Mouse (Mus musculus): ENCODE results near the gene Magi1. TPM values are rescaled to one million over a fixed set of nuclear protein-coding genes. Genes with fewer than 3 reads are reported as not detected.

Gene Magi1
- polyA plus RNA-seq, 1 experiment from 2014 or later: 36.2 TPM

DNA sequence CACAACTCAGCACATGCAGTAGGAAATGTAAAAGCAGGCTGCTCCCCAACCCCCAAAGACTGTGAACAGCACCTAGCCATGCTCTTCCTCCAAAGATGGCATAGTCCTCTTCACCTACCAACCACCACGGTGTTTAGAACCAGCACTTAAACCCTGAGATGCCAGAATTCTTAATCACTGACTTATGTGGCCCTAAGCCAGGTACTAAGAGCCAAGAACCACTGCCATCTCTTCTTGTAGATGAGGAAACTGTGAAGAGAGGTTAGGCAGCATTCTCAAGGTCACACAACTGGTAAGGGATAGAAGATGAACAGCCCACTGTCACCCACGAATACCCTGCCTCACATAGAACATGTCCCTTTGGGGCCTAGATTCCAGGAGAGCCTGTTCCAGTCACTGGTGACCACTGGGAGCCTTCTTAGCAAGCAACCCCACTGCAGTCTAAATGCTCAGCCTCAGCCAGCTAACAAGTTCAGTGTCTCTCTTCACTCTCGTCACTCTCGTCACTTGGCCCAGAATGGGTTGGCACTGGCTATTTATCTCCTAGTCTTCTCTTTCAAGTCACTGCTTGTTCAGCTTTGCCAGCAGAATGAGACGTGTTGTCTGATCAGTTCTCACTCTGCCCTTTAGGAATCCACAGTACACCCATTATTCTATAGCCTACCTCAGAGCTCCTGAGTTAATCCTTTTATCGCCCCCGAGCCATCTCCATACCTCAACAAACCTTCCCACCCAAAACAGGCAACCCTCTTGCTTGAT lies 19.4 kb downstream of the Magi1 start:
- ATAC-seq: no peak
- Histone ChIP-seq H3K27me3 (replicated peaks; ENCODE audit: control insufficient read depth, insufficient read depth, low read length) (no peaks in the 10 kb centered on the region), H3K4me3 (replicated peaks; ENCODE audit: low read length) (no peak overlapping the region), H3K36me3 (ENCODE audit: control insufficient read depth, insufficient read depth) (no peaks in the 10 kb centered on the region), H3K4me1 (replicated peaks; ENCODE audit: control insufficient read depth, insufficient read depth, low read length) (no peaks in the 10 kb centered on the region), H3K9ac (replicated peaks; ENCODE audit: low read depth, low read length) (no peak overlapping the region), H3K4me2 (ENCODE audit: low read length) (no peak overlapping the region), H3K27ac (ENCODE audit: low read length) (no peak overlapping the region), H3K9me3 (ENCODE audit: control insufficient read depth, low read length) (no peaks in the 10 kb centered on the region)
- WGBS: 57% methylated on average over 7 of the region's 7 CpGs

- no peaks in the 10 kb centered on the region for H3K36me3 ChIP-seq (ENCODE audit: control insufficient read depth, insufficient read depth)
- WGBS: 95% methylated on average over 5 of the region's 5 CpGs
- ATAC-seq: no peak
- H3K9ac ChIP-seq (replicated peaks; ENCODE audit: low read depth, low read length): no peak overlapping the region
- no peaks in the 10 kb centered on the region; the same call in 1 of the 2 replicates for H3K4me1 ChIP-seq (replicated peaks; ENCODE audit: control insufficient read depth, insufficient read depth, low read length)
- H3K27ac ChIP-seq (ENCODE audit: low read length): no peak overlapping the region
- H3K9me3 ChIP-seq (ENCODE audit: control insufficient read depth, low read length): no peaks in the 10 kb centered on the region
- no peak overlapping the region for H3K4me2 ChIP-seq (ENCODE audit: low read length)
- H3K4me3 ChIP-seq (replicated peaks; ENCODE audit: low read length): no peak overlapping the region
- H3K27me3 ChIP-seq (replicated peaks; ENCODE audit: control insufficient read depth, insufficient read depth, low read length): no peaks in the 10 kb centered on the region
Measured at GRCm38 (mm10) chr6:94260831-94261230, 22.9 kb downstream of the Magi1 start.

DNA sequence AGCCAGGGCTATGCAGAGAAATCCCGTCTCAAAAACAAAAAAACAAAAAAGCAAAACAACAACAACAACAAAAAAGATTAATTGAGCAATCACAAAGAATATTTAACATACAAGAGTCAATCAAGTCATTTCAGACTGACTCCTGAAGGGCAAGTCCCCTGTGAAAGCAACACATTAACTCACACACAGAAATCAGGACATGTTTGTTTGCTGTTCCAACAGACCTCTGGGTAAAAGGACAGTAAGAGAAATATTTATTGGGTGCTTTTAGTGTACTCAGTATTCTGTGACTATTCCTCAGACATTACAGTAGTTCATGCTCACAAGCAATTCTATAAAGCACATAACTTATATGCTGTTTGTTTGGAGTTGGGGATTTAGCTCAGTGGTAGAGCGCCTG lies 23.7 kb downstream of the Magi1 start:
- H3K4me2 ChIP-seq (ENCODE audit: low read length): no peak overlapping the region
- H3K27ac ChIP-seq (ENCODE audit: low read length): no peak overlapping the region
- no peaks in the 10 kb centered on the region for H3K27me3 ChIP-seq (replicated peaks; ENCODE audit: control insufficient read depth, insufficient read depth, low read length)
- H3K36me3 ChIP-seq (ENCODE audit: control insufficient read depth, insufficient read depth): no peaks in the 10 kb centered on the region
- no peaks in the 10 kb centered on the region; the same call in 1 of the 2 replicates for H3K4me1 ChIP-seq (replicated peaks; ENCODE audit: control insufficient read depth, insufficient read depth, low read length)
- no peak overlapping the region for H3K9ac ChIP-seq (replicated peaks; ENCODE audit: low read depth, low read length)
- no peak for ATAC-seq
- no peaks in the 10 kb centered on the region for H3K9me3 ChIP-seq (ENCODE audit: control insufficient read depth, low read length)
- H3K4me3 ChIP-seq (replicated peaks; ENCODE audit: low read length): no peak overlapping the region
- 96% methylated on average over 2 of the region's 2 CpGs for WGBS

- H3K9me3 ChIP-seq (ENCODE audit: control insufficient read depth, low read length): no peaks in the 10 kb centered on the region
- no peak overlapping the region for H3K9ac ChIP-seq (replicated peaks; ENCODE audit: low read depth, low read length)
- H3K4me1 ChIP-seq (replicated peaks; ENCODE audit: control insufficient read depth, insufficient read depth, low read length): no peaks in the 10 kb centered on the region; the same call in 1 of the 2 replicates
- no peaks in the 10 kb centered on the region for H3K27me3 ChIP-seq (replicated peaks; ENCODE audit: control insufficient read depth, insufficient read depth, low read length)
- H3K4me2 ChIP-seq (ENCODE audit: low read length): no peak overlapping the region
- 70% methylated on average over 3 of the region's 3 CpGs for WGBS
- no peaks in the 10 kb centered on the region for H3K36me3 ChIP-seq (ENCODE audit: control insufficient read depth, insufficient read depth)
- H3K4me3 ChIP-seq (replicated peaks; ENCODE audit: low read length): no peak overlapping the region
- H3K27ac ChIP-seq (ENCODE audit: low read length): no peak overlapping the region
- no peak for ATAC-seq
Measured at GRCm38 (mm10) chr6:94257831-94258173, 25.9 kb downstream of the Magi1 start.

DNA sequence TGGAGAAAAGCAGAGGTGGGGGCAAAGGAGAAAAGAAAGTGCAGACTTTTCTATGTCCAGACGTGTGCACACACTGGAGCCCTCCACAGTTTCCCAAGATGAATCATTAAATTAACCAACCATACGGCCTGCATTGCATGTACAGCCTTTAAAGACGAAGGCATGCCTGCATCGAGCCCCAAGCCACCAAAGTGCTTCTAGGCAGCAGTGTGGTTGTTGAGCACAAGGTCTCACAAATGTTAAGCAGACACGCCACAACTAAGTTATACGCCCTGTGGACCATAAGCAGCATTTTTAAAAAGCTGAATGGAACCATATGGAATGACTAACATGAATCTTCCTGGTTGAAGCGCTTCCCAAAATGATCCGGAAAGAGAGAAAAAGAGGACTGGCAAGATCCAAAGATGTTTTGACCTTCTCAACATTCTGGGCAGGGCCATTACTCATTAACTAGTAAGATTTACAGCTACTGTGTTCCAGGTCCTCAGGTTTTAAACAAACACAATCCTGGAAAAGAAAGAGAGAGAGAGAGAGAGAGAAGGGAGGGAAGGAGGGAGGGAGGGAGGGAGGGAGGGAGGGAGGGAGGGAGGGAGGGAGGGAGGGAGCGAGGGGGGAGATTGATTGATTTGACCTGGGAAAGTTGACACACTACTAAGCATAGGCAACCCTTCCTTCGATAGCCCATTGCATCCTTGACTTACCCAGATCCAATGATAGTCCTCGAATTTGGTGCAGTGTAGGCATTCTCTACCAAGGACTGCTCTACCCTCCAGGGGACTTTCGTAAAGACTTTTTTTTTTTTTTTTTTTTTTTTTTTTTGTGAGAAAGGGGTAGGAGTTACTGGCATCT lies 26.5 kb downstream of the Magi1 start:
- H3K4me2 ChIP-seq (ENCODE audit: low read length): no peak overlapping the region
- no peak for ATAC-seq

GRCm38 (mm10) chr6:94253943-94254342 lies 29.8 kb downstream of the Magi1 start:
- no peak overlapping the region for H3K4me3 ChIP-seq (replicated peaks; ENCODE audit: low read length)
- H3K9me3 ChIP-seq (ENCODE audit: control insufficient read depth, low read length): no peaks in the 10 kb centered on the region
- H3K4me2 ChIP-seq (ENCODE audit: low read length): no peak overlapping the region
- no peaks in the 10 kb centered on the region; the same call in 1 of the 2 replicates for H3K4me1 ChIP-seq (replicated peaks; ENCODE audit: control insufficient read depth, insufficient read depth, low read length)
- no peak for ATAC-seq
- no peak overlapping the region for H3K27ac ChIP-seq (ENCODE audit: low read length)
- no peaks in the 10 kb centered on the region for H3K27me3 ChIP-seq (replicated peaks; ENCODE audit: control insufficient read depth, insufficient read depth, low read length)
- no peaks in the 10 kb centered on the region for H3K36me3 ChIP-seq (ENCODE audit: control insufficient read depth, insufficient read depth)
- 75% methylated on average over 8 of the region's 8 CpGs for WGBS
- H3K9ac ChIP-seq (replicated peaks; ENCODE audit: low read depth, low read length): no peak overlapping the region

More for the DNA sequence above, 26.5 kb downstream of the Magi1 start:
- Histone ChIP-seq H3K9me3 (ENCODE audit: control insufficient read depth, low read length) (no peaks in the 10 kb centered on the region), H3K27me3 (replicated peaks; ENCODE audit: control insufficient read depth, insufficient read depth, low read length) (no peaks in the 10 kb centered on the region), H3K4me1 (replicated peaks; ENCODE audit: control insufficient read depth, insufficient read depth, low read length) (no peaks in the 10 kb centered on the region; the same call in 1 of the 2 replicates), H3K27ac (ENCODE audit: low read length) (no peak overlapping the region), H3K4me3 (replicated peaks; ENCODE audit: low read length) (no peak overlapping the region), H3K36me3 (ENCODE audit: control insufficient read depth, insufficient read depth) (no peaks in the 10 kb centered on the region), H3K9ac (replicated peaks; ENCODE audit: low read depth, low read length) (no peak overlapping the region)
- 76% methylated on average over 12 of the region's 12 CpGs for WGBS

GRCm38 (mm10) chr6:94251358-94251945 lies 32.3 kb downstream of the Magi1 start:
- Histone ChIP-seq H3K4me2 (ENCODE audit: low read length) (no peak overlapping the region), H3K36me3 (ENCODE audit: control insufficient read depth, insufficient read depth) (no peaks in the 10 kb centered on the region), H3K4me1 (replicated peaks; ENCODE audit: control insufficient read depth, insufficient read depth, low read length) (no peaks in the 10 kb centered on the region; the same call in 1 of the 2 replicates), H3K27ac (ENCODE audit: low read length) (no peak overlapping the region), H3K27me3 (replicated peaks; ENCODE audit: control insufficient read depth, insufficient read depth, low read length) (no peaks in the 10 kb centered on the region), H3K4me3 (replicated peaks; ENCODE audit: low read length) (no peak overlapping the region), H3K9me3 (ENCODE audit: control insufficient read depth, low read length) (no peaks in the 10 kb centered on the region), H3K9ac (replicated peaks; ENCODE audit: low read depth, low read length) (no peak overlapping the region)
- WGBS: 71% methylated on average over 8 of the region's 8 CpGs
- ATAC-seq: no peak

GRCm38 (mm10) chr6:94249286-94249790 lies 34.4 kb downstream of the Magi1 start:
- WGBS: 88% methylated on average over 9 of the region's 9 CpGs

DNA sequence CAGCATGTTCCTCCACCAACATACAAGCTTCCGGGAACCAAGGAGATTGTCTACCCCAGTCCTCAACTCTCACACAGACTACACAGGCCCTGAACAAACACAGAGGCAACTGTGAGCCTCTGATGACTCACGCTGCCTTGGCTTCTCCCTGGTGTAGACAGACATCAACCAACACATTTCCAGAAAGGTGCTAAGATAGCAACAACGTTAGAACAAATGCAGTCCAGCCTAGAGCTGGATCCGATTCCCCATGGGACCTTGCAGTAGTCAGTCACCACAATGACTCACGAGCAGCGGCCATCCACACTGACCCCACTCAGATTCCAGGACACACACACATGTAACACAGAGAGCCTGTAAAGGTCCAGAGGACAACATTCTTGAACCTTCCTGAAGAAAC lies 42.5 kb downstream of the Magi1 start:
- 86% methylated on average over 6 of the region's 6 CpGs for WGBS
- H3K9ac ChIP-seq (replicated peaks; ENCODE audit: low read depth, low read length): no peak overlapping the region
- no peaks in the 10 kb centered on the region; the same call in 1 of the 2 replicates for H3K4me1 ChIP-seq (replicated peaks; ENCODE audit: control insufficient read depth, insufficient read depth, low read length)
- H3K4me2 ChIP-seq (ENCODE audit: low read length): no peak overlapping the region
- no peak for ATAC-seq
- no peak overlapping the region for H3K4me3 ChIP-seq (replicated peaks; ENCODE audit: low read length)
- no peaks in the 10 kb centered on the region for H3K36me3 ChIP-seq (ENCODE audit: control insufficient read depth, insufficient read depth)
- no peaks in the 10 kb centered on the region for H3K9me3 ChIP-seq (ENCODE audit: control insufficient read depth, low read length)
- H3K27ac ChIP-seq (ENCODE audit: low read length): no peak overlapping the region
- H3K27me3 ChIP-seq (replicated peaks; ENCODE audit: control insufficient read depth, insufficient read depth, low read length): no peaks in the 10 kb centered on the region

More at GRCm38 (mm10) chr6:94249286-94249790, 34.4 kb downstream of the Magi1 start:
- no peak overlapping the region for H3K27ac ChIP-seq (ENCODE audit: low read length)
- H3K36me3 ChIP-seq (ENCODE audit: control insufficient read depth, insufficient read depth): no peaks in the 10 kb centered on the region
- no peak overlapping the region for H3K4me3 ChIP-seq (replicated peaks; ENCODE audit: low read length)
- no peak overlapping the region for H3K4me2 ChIP-seq (ENCODE audit: low read length)
- no peak overlapping the region for H3K9ac ChIP-seq (replicated peaks; ENCODE audit: low read depth, low read length)
- H3K4me1 ChIP-seq (replicated peaks; ENCODE audit: control insufficient read depth, insufficient read depth, low read length): no peaks in the 10 kb centered on the region
- no peak for ATAC-seq
- H3K9me3 ChIP-seq (ENCODE audit: control insufficient read depth, low read length): no peaks in the 10 kb centered on the region
- H3K27me3 ChIP-seq (replicated peaks; ENCODE audit: control insufficient read depth, insufficient read depth, low read length): no peaks in the 10 kb centered on the region

All from forebrain, embryonic 16.5 days (tissue).